Mouse (Mus musculus) thymus, postnatal 25 days (tissue): ENCODE measurements around the gene Gapvd1.

ENCODE experiments used
- DNase-seq: peaks from one replicate; pipeline ENCODE4 v3.0.0; 2022

Gene Gapvd1

DNA sequence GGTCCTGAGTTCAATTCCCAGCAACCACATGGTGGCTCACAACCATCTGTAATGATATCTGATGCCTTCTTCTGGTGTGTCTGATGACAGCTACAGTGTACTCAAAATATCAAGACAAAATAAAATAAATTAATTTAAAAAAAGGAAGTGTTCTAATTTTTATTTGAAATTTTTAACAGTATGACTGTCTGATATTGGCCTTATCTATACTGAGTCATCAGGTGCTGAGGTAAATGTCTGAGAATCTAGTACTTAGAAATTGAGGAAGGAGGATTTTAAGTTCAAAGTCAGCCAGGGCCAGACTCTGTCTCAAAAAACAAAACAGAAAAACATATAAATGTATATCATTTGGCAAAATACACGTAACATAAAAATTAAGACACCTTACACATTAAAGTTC, 46.4 kb downstream of the Gapvd1 start:
- DNase-seq, result no peak

DNA sequence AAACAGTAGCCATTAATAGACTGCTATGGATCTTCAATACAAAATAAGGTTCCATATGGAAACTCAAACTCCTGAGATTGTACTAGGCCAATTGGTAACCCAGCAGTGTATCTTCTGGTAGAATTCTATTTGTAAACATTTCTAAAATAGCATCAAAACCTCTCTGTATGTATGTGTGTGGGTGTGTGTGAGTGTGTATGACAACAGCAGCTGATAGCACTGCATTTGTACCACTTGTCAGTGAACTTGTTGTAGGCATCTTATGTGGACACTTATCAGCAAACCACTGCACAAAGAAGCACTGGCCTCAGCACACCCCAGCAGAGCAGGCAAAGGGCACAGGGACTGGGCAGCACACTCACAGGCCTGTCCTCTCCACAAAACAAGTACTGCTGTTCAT, 58.4 kb downstream of the Gapvd1 start:
- DNase-seq, result no peak

DNA sequence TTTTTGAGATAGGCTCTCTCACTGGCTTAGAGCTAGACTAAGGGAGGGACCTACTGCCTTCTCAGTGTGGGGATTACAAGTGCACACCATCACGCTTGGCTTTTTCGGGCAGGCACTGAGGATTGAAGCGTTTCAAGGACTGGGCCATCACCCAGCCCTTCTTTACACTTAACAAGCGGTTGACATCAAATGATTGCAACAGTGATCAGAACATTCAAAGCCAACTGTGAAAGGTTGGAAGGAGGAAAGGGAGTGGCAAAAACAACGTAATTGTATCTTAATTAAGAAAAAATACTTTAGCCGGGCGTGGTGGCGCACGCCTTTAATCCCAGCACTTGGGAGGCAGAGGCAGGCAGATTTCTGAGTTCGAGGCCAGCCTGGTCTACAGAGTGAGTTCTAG, 62.2 kb downstream of the Gapvd1 start:
- DNase-seq, result no peak

DNA sequence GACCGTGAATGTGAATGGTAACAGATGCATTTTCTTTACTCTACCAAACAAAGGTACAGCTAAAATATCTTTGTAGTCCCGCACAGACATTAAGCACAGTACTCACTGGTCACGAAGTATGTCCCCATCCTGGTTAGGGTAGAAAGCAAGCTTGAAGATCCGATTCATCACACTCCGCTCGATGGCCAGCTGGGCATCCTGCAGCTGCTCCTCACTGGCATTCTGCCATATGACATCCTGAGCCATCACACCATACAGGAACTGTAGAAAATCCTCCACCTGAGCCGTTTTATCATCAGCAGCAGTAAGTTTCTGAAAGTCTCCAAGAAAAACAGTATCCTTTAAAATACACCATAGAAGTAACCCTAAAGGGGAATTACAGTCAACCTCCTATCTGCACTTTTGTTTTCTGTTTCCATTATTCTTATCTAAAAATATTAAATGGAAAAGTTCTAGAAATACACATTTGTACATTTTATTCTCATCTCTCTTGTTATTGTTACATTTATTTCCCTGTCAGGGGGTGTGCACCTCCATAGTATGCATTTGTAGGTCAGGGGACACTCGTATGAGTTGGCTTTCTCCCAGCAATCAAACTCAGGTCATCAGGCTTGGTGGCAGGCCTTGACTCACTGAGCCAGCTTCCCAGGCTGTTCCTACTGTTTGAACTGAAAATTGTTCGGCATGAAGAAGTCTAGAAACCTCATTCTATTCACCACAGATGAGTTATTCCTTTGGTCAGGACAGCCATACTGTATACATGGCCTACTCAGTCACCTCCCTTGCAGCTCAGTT, 70.8 kb downstream of the Gapvd1 start:
- no peak for DNase-seq

DNA sequence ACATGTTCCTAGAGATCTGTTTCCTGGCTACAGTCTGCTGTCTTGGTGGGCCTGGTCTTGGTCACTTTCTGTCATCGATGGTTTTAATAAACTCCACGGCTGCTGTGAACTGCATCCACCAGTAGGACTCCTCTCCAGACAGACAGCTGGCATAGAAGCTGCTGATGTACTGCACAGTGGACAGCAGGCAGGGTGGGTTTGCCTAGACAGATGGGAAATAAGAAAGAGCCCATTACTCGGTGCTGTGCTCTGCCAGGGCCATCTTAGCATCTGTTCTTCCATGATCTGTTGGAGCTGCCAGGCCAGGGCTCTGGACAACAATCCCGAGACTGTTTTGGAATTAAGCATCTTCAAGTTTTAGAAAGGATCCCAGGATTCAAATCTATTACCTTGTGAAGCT, 77.1 kb downstream of the Gapvd1 start:
- DNase-seq, result no peak

DNA sequence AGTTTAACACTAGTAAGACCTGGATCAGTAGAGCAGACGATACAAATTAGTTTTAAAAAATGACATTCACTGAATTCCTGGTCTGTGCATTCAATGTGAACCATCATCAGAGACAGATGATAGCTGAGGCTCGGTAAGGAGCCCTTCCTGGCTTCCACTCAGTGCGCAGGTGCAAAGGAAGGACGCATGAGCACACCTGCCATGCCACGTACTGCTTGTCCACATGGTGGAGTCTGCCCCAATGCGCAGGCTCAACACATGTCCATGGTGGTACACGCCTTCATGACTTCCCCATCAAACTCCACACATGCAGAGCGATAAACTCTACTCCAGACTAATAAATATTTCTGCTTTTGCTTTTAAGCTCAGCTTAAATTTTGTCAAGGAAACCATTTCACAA, 78.0 kb downstream of the Gapvd1 start:
- DNase-seq, result no peak

DNA sequence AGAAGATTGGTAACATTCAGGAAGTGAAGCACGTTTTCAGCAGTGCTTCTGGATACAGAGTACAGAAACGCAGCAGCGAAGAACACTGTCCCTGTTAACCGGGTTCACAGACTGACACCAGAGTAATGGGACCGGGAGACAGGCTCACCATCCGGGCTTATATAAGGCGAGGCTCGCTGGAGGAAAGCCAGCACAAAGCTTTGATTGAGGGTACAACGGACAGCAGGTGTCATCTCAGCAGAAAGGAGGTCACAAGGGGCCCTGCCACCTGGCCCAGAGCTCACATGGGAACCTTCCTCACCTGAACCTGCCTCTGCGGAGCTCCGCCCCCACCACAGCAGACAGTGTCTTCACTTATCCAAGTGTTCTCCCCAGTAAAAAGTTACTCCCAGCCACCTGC, 81.2 kb downstream of the Gapvd1 start:
- no peak for DNase-seq

DNA sequence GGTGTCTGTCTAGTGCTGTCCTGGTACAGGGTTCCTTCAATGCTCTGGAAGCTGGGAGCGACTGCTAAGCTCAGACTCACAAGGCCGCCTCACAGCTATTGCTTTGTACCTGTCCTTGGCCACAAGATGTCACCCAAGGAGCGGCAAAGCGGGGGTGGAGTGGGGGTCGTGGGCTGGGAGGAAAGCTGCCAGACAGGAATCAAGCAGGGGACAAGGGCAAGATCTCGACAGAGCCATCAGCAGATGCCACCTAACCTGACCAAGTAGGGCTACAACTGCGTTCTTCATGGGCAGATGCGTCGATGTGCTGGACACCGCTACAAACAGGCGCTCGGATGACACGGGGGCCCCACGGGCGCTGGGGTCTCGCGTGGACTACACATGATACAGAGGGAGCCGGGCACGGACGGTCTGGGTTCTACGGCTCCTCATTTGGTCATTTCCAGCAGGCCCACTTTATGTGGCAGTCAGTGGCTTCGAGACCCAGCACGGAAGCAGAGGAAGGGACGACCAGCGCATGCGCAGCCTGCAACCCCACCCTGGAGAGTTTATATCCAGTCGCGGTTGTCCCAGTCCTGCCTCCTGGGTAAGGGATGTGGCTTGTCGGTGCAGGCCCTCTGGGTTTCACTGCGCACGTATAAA, 83.5 kb downstream of the Gapvd1 start:
- DNase-seq, result peak; percentile 58

DNA sequence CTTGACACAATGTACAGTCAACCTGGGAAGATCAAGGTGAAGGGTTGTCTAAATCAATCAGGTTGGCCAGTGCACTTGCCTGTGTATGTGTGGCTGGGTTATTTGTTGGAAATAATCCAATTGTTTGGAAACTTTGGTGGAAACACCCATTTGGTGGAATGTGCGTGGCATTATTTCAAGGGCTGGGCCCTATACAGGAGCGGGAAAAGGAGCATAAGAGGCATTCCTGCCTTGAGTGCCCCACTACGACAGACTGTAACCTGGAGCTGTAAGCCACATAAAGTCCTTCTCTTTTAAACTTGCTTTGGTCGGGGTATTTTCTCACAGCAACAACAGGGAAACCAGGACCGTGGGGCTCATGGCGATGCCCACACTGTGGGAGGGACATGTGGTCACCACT, 84.6 kb downstream of the Gapvd1 start:
- DNase-seq, result no peak

DNA sequence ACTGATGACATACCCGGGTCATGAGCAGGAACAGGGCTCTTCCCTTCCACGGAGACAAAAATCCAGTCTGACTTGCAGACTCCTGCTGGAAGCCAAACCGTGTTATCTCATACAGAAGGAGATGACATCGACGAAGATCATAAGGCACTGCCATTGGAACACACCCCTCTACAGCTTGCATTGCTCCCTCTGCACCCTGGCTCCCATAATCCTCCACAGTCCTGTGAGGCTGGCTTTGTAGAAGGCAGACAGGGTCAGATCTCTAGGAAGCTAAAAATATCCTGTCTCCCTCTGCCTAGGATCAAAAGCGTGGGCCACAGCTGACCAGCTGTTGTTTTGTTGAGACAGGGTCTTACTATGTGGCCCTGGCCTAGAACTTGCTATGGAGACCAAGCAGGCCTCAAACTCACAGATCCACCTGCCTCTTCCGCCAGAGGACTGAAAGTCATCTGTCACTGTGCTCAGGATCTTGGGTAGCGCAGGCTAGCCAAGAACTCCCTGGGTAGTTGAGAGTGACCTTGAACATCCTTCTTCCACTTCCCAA, 85.8 kb downstream of the Gapvd1 start:
- no peak for DNase-seq

DNA sequence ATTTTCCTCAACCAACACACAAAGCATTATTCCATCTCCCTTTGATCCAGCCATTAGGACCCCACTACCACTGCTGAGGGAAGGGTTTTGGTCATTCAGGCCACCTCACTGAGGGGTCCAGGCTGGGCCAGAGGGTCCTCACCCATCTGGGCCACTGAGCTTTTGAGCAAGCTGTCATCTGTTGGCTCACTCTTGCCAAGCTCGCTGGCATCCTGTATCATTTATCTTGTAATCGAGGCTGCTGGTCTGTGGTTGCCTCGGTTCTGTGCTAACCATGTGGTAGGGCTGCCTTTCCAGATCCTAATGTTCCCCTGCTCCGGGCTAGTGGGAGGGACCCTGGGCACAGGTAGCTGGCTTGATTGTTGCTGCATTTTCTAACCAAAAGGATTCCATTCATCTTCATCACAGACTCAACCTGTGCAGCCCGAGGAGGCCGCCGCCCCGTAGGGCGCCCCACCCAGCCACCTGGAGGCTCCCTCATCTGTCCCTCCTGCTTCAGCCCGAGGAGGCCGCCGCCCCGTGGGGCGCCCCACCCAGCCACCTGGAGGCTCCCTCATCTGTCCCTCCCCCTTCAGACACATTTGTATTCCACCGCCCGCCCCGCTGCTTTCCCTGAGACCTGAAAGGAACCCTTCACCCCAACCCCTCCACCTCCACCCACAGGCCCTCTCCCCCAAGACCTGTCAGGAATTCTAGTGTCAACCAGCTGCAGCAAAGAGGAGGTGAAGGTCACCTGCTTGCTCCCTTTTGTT, 86.4 kb downstream of the Gapvd1 start:
- peak; percentile 25 for DNase-seq

DNA sequence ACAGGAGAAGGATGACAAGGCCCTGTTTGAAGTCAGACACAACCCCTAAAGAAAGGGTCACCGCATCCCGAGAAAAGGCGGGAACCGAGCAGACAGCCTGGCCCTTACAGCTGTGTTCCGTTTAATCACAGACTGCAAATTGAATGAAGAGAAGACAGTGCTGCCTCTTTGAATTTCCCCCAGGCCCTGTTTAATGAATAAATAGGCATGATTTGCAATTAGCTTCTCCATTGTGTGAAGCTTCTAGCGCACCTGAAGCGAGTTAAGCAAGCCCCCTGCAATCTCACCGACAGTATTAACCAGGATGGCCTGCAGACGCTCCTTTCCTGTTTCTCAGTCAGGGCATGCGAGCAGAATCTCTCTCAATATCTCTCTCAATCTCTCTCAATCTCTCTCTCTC, 87.2 kb downstream of the Gapvd1 start:
- no peak for DNase-seq

DNA sequence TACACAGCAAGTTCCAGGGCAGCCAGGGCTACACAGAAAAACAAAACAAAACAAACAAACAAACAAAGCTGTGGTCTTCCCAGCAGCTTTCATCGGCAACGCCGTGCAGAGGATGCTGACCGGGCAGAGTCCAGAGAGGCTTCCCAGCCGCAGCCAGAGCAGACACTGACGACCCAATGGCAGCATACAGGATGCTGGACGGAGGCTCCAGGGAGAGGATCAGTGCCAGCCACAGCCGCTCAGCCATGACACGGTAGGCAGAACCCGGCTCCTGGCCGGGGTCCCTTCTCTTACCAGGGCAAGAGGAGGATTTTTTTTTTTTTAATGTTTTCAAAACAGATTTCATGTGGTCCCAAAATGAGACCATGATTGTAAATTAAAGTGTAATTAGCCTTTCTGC, 107.6 kb downstream of the Gapvd1 start:
- no peak for DNase-seq

DNA sequence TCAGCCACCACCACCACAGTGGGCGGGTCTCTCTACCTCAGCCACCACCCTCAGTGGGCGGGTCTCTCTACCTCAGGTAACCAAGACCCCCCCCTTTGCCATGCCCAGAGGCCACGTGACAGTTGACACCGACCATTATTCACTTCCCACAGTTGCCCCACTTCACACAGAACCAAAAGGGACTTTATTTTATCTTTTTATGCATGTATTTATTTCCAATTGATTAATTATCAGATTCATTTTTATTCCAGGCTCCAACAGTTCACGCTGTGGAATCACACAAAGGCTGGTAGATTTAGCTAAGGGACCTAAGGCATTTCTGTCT, 108.5 kb downstream of the Gapvd1 start:
- no peak for DNase-seq

DNA sequence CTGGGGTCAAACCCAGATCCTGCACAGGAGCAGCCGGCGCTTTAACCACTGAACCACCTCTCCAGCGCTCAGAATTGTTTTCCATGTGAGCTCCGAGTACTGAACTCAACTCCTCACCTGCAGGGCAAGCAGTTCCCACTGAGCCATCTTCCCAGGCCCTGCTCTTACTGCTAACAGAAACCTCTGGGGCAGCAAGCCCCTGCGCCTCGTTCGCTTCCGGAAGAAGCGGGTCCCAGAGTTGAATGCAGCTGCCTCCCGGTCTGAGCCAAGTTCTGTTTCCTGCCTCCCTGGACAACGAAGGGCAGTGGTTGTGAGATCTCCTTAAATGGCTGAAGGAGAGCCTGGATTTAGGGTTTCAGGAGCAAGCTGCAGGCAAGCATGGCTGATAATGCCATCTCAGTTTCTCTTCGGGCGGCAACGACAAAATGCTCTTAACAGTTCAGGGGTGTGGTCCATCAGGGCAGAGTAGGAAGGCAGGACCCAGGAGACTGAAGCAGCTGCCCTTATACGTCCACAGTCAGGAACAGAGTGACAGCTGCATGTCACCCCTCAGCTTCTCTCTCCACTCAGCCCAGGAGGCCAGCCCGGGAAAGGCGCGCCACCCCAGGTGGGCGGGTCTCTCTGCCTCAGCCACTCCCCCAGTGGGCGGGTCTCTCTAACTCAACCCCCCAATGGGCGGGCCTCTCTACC, 109.0 kb downstream of the Gapvd1 start:
- DNase-seq, result peak; percentile 88

DNA sequence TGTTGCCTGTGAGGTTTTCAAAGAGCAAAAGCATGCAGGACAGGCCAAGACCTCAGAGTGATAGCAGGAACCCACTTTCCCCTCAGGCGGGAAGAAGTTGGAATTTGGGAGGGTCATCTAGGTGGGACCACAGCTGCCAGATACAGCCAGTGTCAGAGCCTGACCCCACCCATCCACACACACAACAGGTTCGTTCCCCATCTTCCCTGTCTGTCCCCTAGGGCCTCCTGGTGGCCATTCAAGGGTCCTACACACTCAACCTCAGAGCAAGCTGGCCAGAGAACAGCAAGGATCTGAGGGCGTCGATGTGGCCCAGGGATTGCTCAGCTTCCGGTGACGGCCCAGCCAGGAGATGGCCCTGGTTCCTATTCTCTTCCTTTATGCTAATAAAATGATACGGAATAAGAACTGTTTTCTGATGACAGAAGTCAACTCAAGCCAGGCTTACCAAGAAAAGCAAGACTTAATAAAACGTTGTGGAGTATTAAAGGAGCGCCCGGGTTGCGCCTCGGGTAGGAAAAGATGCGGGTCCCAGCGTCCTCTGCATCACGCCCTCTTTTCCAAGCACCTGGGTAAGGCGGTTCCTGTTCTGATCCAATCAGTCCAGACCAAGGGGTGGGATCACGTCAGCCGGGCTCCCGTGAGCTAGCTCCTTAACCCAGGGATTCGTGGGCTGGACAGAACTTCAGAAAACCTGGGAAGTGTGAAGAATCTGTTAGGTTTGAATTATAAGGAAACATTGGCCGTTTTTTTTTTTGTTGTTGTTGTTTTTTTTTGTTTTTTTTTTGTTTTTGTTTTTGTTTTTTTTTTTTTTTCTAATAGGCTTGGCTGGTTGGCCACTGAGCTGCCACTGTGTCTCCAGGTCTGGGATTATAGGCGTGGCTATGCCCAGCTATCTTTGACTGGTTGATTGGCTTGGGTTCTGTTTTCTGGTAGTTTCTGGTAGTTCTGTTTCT, 110.2 kb downstream of the Gapvd1 start:
- DNase-seq, result peak; percentile 36

DNA sequence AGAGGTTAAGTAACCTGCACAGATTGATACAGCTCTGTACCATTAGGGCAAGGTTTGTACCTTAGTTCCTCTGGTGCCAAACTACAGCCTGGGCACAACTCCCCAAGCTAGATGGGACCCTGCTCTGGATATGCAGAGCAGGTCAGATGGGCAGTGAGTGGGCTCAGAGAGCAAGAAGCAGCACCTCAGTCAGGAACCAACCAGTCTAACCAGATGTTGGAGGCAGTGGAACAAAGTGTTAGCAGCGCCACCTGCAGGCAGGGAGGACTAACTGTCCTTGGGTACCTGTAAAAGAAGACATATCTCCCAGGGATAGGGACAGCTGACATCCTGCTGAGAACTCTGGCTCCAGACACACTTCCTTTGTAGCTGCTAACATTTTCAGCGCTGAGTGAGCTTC, 112.7 kb downstream of the Gapvd1 start:
- DNase-seq, result peak; percentile 68

DNA sequence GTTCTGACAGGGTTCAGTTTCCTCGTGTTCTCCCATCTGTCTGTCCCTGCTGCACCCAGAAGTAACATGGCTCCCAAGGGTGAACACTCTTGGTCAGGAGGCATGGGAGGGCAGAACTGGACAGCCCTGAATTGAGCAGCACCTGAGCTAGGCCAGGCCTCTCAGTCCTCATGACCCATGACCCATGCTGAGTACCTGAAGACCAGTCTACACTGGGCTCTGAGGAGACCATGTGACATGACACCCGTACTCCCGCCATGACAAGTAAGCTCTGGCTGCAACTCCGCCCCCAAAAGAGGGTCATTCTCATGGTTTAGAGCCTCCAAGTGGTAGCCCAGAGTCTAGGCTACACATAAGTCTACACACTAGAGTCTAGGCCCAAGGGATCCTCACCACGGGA, 115.3 kb downstream of the Gapvd1 start:
- DNase-seq, result no peak

DNA sequence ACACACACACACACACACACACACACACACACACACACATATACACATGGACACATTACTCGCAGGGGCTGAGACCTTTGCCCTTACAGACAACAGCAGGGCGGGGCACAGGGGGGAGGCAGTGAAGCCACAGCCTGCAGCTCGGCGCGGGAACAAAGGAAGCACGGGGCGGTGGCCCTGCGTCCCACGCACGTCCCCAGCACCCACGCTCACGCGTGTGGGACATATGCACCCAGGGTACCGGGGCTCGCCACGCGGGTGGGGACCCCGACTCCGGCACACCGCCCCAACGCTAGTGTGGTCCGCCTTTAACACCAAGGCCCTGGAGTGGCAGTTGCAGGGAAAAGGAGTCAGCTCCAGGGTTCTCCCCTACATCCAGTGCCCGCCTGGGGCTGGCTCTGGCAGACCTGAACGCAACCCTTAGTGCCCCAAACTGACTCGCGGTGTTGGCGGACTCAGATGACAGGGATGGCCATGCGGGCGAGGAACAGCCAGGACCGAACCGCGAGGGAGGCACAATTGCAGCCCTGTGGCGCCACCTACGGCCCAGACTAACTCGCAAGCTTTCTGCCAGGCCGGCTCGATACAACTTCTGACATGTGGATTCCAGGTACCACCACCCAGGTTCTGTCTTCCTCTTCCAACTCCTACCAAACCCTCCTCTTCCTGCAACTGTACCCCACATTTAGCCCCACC, 115.9 kb downstream of the Gapvd1 start:
- DNase-seq, result peak; percentile 87

DNA sequence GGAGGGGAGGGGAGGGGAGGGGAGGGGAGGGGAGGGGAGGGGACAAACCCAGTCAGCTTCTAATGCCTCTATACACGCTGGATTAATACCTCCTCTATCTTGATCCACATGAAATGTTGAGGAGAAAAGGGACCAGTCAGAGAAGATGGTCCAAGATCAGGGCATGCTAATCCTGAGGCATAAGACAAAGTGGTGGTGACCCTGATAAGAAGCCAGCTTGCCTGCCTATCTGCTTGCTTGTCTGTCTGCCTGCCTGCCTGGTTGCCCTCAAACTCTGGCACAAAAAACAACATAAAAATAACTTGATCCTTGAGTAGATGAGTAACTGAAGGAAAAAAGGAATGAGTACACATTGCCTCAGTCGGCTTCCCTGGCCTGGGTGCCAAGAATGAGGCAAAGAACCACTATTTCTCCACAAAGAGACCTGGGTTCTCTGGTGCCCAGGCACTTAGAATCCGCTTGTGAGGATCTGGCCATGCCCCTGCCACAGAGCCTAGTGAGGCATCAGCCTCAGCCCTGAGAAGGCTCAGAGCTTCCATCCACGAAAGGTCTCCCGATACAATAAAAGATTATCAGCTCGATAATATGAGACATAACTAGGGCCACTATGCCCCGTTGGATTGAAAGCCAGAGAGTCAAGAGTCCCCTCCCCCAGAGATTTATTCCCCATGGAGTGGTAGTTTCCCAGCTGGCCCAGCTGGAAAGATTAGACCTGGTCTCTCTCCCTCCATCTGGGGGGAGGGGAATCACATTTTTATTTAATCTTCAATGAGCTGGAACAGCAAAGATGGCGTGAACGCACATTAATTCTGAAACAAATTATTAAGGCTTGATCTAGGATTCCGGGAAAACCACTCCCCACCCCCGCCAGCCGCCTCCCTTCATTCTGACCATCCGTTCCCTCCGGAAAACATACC, 119.5 kb downstream of the Gapvd1 start:
- no peak for DNase-seq
